Mouse (Mus musculus): ENCODE results near the gene Alyref. TPM values are rescaled to one million over a fixed set of nuclear protein-coding genes. Genes with fewer than 3 reads are reported as not detected.

Alyref gene
- 22.1 and 27.2 TPM in 2 replicates for polyA plus RNA-seq (2012; rRNA removed)

DNA sequence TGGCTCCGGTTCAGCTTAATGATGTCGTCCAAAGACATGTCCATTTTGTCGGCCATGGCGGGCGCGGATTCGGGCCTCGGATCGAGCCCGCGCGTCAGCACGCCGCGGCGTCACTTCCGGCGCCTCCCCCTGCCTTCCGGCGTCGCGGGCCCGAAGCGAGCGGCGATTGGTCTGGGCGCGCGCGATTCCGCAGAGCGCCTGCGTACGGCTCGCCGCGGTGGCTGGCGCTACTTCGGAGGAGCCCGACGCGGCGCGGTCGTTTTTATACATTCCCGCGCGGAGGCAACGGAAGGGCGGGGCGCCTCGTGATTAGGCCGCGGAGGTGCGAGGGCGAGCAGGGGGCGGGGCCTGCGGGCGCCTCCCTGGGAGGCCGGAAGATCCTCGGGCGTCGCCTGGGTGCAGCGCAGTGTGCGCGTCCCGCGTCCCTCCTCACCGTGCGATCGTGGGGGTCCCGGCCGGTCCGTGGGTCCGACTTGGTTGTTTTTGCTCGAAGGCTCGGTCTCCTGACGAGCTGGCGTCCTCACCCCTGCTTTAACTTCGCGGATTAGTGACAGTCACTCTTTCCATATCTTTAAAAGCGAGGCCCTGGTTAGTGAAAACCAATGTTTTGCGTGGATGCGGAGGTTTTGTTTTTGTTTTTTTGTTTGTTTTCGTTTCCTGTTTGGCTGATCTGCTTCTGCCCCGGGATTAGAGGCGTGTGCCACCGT is at the start of gene Alyref, which contains the start of gene Anapc11:
Gene Alyref (minus strand): TSS at position 83 of the 707 bp plus-strand sequence.
Gene Anapc11 (plus strand): TSS at position 139 of the 707 bp plus-strand sequence.
- under 1% methylated on average over 87 of the region's 88 CpGs for WGBS
- Histone ChIP-seq H3K27ac (ENCODE audit: insufficient read depth, low read length) (peak within 1 kb of the TSS; percentile 84), H3K4me3 (ENCODE audit: extremely low read depth, insufficient read depth, insufficient read length) (peak within 1 kb of the TSS; percentile 84), H3K27me3 (ENCODE audit: control insufficient read depth, insufficient read depth, low read length) (no peaks in the 10 kb centered on the region), H3K36me3 (ENCODE audit: control insufficient read depth, insufficient read depth, low read length) (peaks cover 28% of the 10 kb centered on the region), H3K4me1 (ENCODE audit: control insufficient read depth, insufficient read depth, insufficient read length) (peaks cover 17% of the 10 kb centered on the region)
- TF ChIP-seq POLR2A (IDR thresholded peaks at IDR 0.05; ENCODE audit: low read depth, low read length) (peak; percentile 78), CTCF (IDR thresholded peaks at IDR 0.05; ENCODE audit: extremely low read depth, insufficient read depth, insufficient read length, insufficient replicate concordance) (no peak)
- peak; percentile 91 to 93 for DNase-seq (ENCODE audit: low read depth in 1 of 2, low spot score in 2 of 2)

GRCm38 (mm10) chr11:120647047-120647830 is 49.1 kb upstream of the Alyref start:
- H3K4me1 ChIP-seq (ENCODE audit: control insufficient read depth, insufficient read depth, insufficient read length), result peaks cover 12% of the 10 kb centered on the region
- H3K4me3 ChIP-seq (ENCODE audit: extremely low read depth, insufficient read depth, insufficient read length), result peak overlapping the region; percentile 38
- 85% methylated on average over 35 of the region's 35 CpGs for WGBS

DNA sequence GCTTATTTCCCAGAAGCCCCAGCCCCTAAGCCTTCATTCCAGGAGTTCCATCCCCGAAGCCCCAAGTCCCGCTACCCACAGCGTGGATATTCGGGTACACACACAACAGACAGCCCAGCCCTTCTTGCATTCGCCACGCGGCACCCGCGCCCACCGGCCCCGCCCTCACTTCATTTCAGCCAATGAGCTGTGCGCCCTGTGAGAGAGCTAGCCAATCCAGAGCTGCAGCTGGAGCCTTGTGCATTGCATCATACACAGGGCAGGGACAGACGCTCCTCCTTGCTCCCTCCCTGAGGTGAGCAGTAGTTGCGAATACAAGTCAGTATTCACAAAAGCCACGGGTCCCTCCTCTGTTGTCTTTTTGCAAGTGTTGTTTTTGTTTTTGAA is 45.4 kb upstream of the Alyref start, which contains the start of gene Pycr1:
Gene Pycr1 (minus strand): TSS at position 169 of the 387 bp plus-strand sequence.
- H3K4me1 ChIP-seq (ENCODE audit: control insufficient read depth, insufficient read depth, insufficient read length), result peaks cover 12% of the 10 kb centered on the region

More at GRCm38 (mm10) chr11:120647047-120647830, 49.1 kb upstream of the Alyref start:
- Histone ChIP-seq H3K36me3 (ENCODE audit: control insufficient read depth, insufficient read depth, low read length) (no peaks in the 10 kb centered on the region), H3K27me3 (ENCODE audit: control insufficient read depth, insufficient read depth, low read length) (no peaks in the 10 kb centered on the region), H3K27ac (ENCODE audit: insufficient read depth, low read length) (no peak overlapping the region)
- TF ChIP-seq CTCF (IDR thresholded peaks at IDR 0.05; ENCODE audit: extremely low read depth, insufficient read depth, insufficient read length, insufficient replicate concordance) (no peak), POLR2A (IDR thresholded peaks at IDR 0.05; ENCODE audit: low read depth, low read length) (no peak)
- no peak for DNase-seq (ENCODE audit: low read depth in 1 of 2, low spot score in 2 of 2)

GRCm38 (mm10) chr11:120642939-120643600 is 44.9 kb upstream of the Alyref start:
- TF ChIP-seq POLR2A (IDR thresholded peaks at IDR 0.05; ENCODE audit: low read depth, low read length), result no peak
- no peak for TF ChIP-seq CTCF (IDR thresholded peaks at IDR 0.05; ENCODE audit: extremely low read depth, insufficient read depth, insufficient read length, insufficient replicate concordance)
- H3K27me3 ChIP-seq (ENCODE audit: control insufficient read depth, insufficient read depth, low read length), result no peaks in the 10 kb centered on the region
- H3K4me3 ChIP-seq (ENCODE audit: extremely low read depth, insufficient read depth, insufficient read length), result peak overlapping the region; percentile 60
- 2% methylated on average over 18 of the region's 18 CpGs for WGBS
- peaks cover 9% of the 10 kb centered on the region; the same call in 1 of the 2 replicates for H3K4me1 ChIP-seq (ENCODE audit: control insufficient read depth, insufficient read depth, insufficient read length)
- H3K27ac ChIP-seq (ENCODE audit: insufficient read depth, low read length), result no peak overlapping the region
- H3K36me3 ChIP-seq (ENCODE audit: control insufficient read depth, insufficient read depth, low read length), result no peaks in the 10 kb centered on the region
- DNase-seq (ENCODE audit: low read depth in 1 of 2, low spot score in 2 of 2), result no peak

More for the DNA sequence above, 45.4 kb upstream of the Alyref start, which contains the start of gene Pycr1:
- Histone ChIP-seq H3K4me3 (ENCODE audit: extremely low read depth, insufficient read depth, insufficient read length) (peak within 1 kb of the TSS; percentile 60), H3K36me3 (ENCODE audit: control insufficient read depth, insufficient read depth, low read length) (no peaks in the 10 kb centered on the region), H3K27ac (ENCODE audit: insufficient read depth, low read length) (no peak within 1 kb of the TSS), H3K27me3 (ENCODE audit: control insufficient read depth, insufficient read depth, low read length) (no peaks in the 10 kb centered on the region)
- TF ChIP-seq CTCF (IDR thresholded peaks at IDR 0.05; ENCODE audit: extremely low read depth, insufficient read depth, insufficient read length, insufficient replicate concordance) (no peak), POLR2A (IDR thresholded peaks at IDR 0.05; ENCODE audit: low read depth, low read length) (no peak)
- peak; percentile 73 to 92 for DNase-seq (ENCODE audit: low read depth in 1 of 2, low spot score in 2 of 2)
- WGBS, result under 1% methylated on average over 15 of the region's 15 CpGs

DNA sequence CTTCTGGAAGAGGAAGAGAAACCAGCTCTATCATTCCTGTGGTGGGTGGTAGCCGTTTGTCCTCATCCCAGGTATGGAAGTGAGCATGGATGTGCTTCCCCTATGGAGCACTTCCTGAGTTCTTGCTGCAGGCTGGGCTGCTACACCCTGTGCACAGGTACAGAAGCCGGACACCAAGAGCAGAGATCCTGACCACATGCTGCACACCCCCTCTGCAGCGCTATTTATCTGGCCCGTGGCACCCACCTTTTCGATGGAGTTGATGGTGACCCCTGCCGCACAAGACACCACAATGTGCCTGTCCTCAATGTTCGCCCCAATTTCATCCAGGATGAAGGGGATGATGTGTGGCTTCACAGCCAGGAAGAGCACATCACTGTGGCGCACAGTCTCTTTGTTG is 43.7 kb upstream of the Alyref start:
- H3K4me3 ChIP-seq (ENCODE audit: extremely low read depth, insufficient read depth, insufficient read length), result no peak overlapping the region
- peaks cover 5% of the 10 kb centered on the region; the same call in 1 of the 2 replicates for H3K4me1 ChIP-seq (ENCODE audit: control insufficient read depth, insufficient read depth, insufficient read length)
- H3K36me3 ChIP-seq (ENCODE audit: control insufficient read depth, insufficient read depth, low read length), result no peaks in the 10 kb centered on the region
- H3K27ac ChIP-seq (ENCODE audit: insufficient read depth, low read length), result no peak overlapping the region
- DNase-seq (ENCODE audit: low read depth in 1 of 2, low spot score in 2 of 2), result no peak
- WGBS, result 72% methylated on average over 8 of the region's 8 CpGs
- no peaks in the 10 kb centered on the region for H3K27me3 ChIP-seq (ENCODE audit: control insufficient read depth, insufficient read depth, low read length)
- TF ChIP-seq CTCF (IDR thresholded peaks at IDR 0.05; ENCODE audit: extremely low read depth, insufficient read depth, insufficient read length, insufficient replicate concordance) (no peak), POLR2A (IDR thresholded peaks at IDR 0.05; ENCODE audit: low read depth, low read length) (no peak)

DNA sequence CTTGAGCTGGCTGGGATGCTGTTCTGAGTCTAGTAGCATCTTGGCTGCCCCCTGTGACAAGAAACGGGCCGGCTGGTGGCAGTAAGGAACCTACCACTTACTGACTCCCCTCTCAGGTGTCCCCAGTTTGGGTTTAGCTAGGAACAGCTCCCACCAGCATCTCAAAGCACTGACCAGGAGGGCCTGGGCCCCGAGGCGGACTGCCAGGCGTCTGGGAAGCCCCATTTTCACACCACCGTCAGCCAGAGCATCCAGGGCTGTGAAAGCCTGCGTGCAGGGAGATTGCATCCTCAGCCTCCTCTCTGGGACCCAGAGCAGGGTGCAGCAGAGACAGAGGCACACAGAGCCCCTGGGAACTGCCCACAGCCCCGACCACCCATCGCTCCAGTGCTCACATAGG is 43.1 kb upstream of the Alyref start:
- WGBS, result 82% methylated on average over 9 of the region's 9 CpGs
- TF ChIP-seq CTCF (IDR thresholded peaks at IDR 0.05; ENCODE audit: extremely low read depth, insufficient read depth, insufficient read length, insufficient replicate concordance) (no peak), POLR2A (IDR thresholded peaks at IDR 0.05; ENCODE audit: low read depth, low read length) (no peak)

More for the DNA sequence above, 43.1 kb upstream of the Alyref start:
- no peaks in the 10 kb centered on the region for H3K36me3 ChIP-seq (ENCODE audit: control insufficient read depth, insufficient read depth, low read length)
- no peaks in the 10 kb centered on the region for H3K27me3 ChIP-seq (ENCODE audit: control insufficient read depth, insufficient read depth, low read length)
- no peak overlapping the region for H3K4me3 ChIP-seq (ENCODE audit: extremely low read depth, insufficient read depth, insufficient read length)
- H3K27ac ChIP-seq (ENCODE audit: insufficient read depth, low read length), result no peak overlapping the region
- no peak for DNase-seq (ENCODE audit: low read depth in 1 of 2, low spot score in 2 of 2)
- peaks cover 5% of the 10 kb centered on the region; the same call in 1 of the 2 replicates for H3K4me1 ChIP-seq (ENCODE audit: control insufficient read depth, insufficient read depth, insufficient read length)

Data from spleen, adult 2 months (tissue).